8 mouse cellular contexts compared by ENCODE assay signal in the genomic region with DNA sequence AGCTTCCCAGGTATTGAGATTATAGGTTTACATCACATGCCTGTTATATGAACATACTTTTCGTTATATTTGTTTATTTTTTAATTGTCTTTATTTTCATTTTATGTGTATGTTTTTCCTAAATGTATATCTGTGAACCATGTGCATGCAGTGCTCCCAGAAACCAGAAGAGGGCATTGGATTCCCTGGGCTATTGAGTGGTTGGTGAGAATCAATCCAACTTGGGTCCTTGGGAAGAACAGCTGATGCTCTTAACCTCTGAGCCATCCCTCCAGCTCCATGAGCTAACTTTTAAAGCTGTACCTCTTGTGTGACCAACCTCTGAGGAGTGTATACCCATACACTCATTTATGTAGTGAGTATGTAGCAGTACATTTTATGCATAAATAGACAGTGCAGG. TPM values are rescaled to one million over a fixed set of nuclear protein-coding genes. Genes with fewer than 3 reads are reported as not detected.
DNase-seq lines count a peak whose midpoint lies in the region; ATAC-seq and TF ChIP-seq lines count a peak whose summit lies in the region.

No protein-coding gene starts in this region.

- no peak overlapping the region for H3K4me3 ChIP-seq in lung, embryonic 14.5 days (ENCODE audit: low read depth, low read length)

- peaks cover 58% of the 10 kb centered on the region for H3K36me3 ChIP-seq in lung, embryonic 14.5 days (ENCODE audit: insufficient read depth)

- peak; percentile 67 for TF ChIP-seq CTCF in lung, embryonic 14.5 days (IDR thresholded peaks at IDR 0.05; ENCODE audit: low read depth)

- no peaks in the 10 kb centered on the region for H3K27me3 ChIP-seq in lung, embryonic 14.5 days (ENCODE audit: insufficient read depth, low read length)

- no peaks in the 10 kb centered on the region for H3K4me1 ChIP-seq in lung, embryonic 14.5 days (ENCODE audit: insufficient read depth)

- WGBS in lung, embryonic 14.5 days = 71% methylated on average over 1 of the region's 1 CpGs

- DNase-seq in frontal cortex, postnatal 14 days (ENCODE audit: low spot score in 2 of 2) = no peak
- DNase-seq in lung, embryonic 14.5 days = peak; percentile 59
- no peak for DNase-seq in lung, adult 18-20 months
- DNase-seq in adipocyte (ENCODE audit: low spot score) = peak; percentile 28
- DNase-seq in lung, postnatal 36 days = peak; percentile 46
- DNase-seq in ovary, postnatal 36 days (ENCODE audit: low spot score) = no peak

- peak; percentile 59 for ATAC-seq in frontal cortex, adult (ENCODE audit: low TSS enrichment)
- ATAC-seq in lung, embryonic 14.5 days (ENCODE audit: insufficient read depth) = no peak
- no peak for ATAC-seq in monocyte, adult 5-6 weeks (replicated peaks; ENCODE audit: insufficient number of reproducible peaks, low FRiP score, low TSS enrichment, poor library complexity, severe bottlenecking)

- no peak overlapping the region for H3K27ac ChIP-seq in lung, embryonic 14.5 days (ENCODE audit: low read depth)

- H3K9me3 ChIP-seq in lung, embryonic 14.5 days (ENCODE audit: low read depth, low read length) = no peaks in the 10 kb centered on the region

- H3K9ac ChIP-seq in lung, embryonic 14.5 days = no peak overlapping the region

- no peak overlapping the region for H3K4me2 ChIP-seq in lung, embryonic 14.5 days

RNA-seq across cellular contexts. Expression of a gene that starts 39.2 kb away (rescaled TPM):
- polyA plus RNA-seq in lung, embryonic 14.5 days (2014; fragmentation: Nextera tagmentation; extraction: Ambion mirVana) = 7.3 and 8.0 TPM in 2 replicates
- 19.5 to 51.1 TPM (median 31.6 TPM) in 3 replicates for total RNA-seq in monocyte, adult 5-6 weeks (2017)

Comparison
In these comparisons a context has a peak if more than half of its experiments do, and no peak if none do; other contexts are left out.
1. DNase-seq: peak in lung, embryonic 14.5 days (single experiment), adipocyte (single experiment) and lung, postnatal 36 days (single experiment); none in frontal cortex, postnatal 14 days (0 of 2), lung, adult 18-20 months (0 of 2) and ovary, postnatal 36 days (single experiment).